In the genomic region with DNA sequence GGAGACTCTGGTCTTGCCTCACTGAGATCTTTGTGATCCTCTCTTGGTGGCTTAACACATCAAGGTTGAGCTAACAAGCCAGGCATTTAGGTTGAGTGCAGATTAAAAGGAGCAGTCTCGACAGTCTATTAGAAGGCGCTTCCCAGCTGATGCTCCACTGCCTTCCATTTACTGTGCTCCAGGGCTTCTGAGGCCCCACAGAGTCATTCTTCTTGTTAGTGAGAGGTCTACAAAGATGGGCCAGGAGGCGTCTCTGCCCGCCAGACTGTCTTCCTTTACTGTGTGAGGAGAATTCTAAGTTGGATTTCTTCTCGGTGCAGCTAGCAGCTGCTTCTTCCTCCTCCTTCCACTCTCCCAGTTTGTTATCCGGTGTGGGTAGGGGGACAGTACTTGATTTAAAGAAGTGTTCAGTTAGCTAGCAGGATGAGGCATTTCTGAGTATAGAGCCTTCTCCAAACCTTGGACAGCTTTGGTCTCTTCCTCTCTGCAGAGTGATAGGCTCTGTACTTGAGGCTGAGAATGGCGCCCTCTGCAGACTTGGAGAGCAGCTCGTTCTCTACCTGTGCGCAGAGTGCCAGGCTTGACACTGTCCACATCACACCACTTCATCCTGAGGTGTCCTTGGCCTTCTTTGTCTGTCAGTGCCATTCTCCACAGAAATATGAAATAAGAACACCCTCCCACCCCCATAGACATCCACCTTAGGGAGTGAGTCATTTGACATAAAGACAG, we compare ENCODE assay signal across 13 mouse cellular contexts. TPM values are rescaled to one million over a fixed set of nuclear protein-coding genes. Genes with fewer than 3 reads are reported as not detected.
DNase-seq lines count a peak whose midpoint lies in the region; ATAC-seq and TF ChIP-seq lines count a peak whose summit lies in the region.
"Had no signal": no experiment of that assay in that cellular context is flagged by ENCODE, and none has a peak within 500 bp of the region (broad histone marks: within the 10 kb centered on the region; RNA-seq: fewer than 3 reads in every experiment).

No protein-coding gene starts in this region.

- no peak overlapping the region for H3K4me3 ChIP-seq in liver, adult 2 months (ENCODE audit: insufficient read depth, low read depth, low read length)
- H3K4me3 ChIP-seq in liver, embryonic 11.5 days (ENCODE audit: low read depth, low read length), result no peak overlapping the region
- no peak overlapping the region for H3K4me3 ChIP-seq in ES-Bruce4 (ENCODE audit: low read depth, low read length)
- H3K4me3 ChIP-seq in hindbrain, postnatal 0 days (ENCODE audit: low read length), result no peak overlapping the region
- H3K4me3 ChIP-seq: embryonic facial prominence, embryonic 12.5 days; stomach, embryonic 15.5 days had no signal

- 0 out of 2 replicates have a peak, but pooled peaks cover 2% of the 10 kb centered on the region for H3K36me3 ChIP-seq in liver, adult 2 months (ENCODE audit: control insufficient read depth, insufficient read depth, low read length)
- H3K36me3 ChIP-seq in liver, embryonic 11.5 days (ENCODE audit: control insufficient read depth, insufficient read depth, low read length), result no peaks in the 10 kb centered on the region
- no peaks in the 10 kb centered on the region for H3K36me3 ChIP-seq in ES-Bruce4 (ENCODE audit: control insufficient read depth, insufficient read depth, low read length, poor library complexity, severe bottlenecking)
- H3K36me3 ChIP-seq in hindbrain, postnatal 0 days (ENCODE audit: insufficient read depth, low read length), result no peaks in the 10 kb centered on the region
- H3K36me3 ChIP-seq: embryonic facial prominence, embryonic 12.5 days; stomach, embryonic 15.5 days had no signal

- no peak for ATAC-seq in liver, embryonic 11.5 days (replicated peaks; ENCODE audit: low FRiP score)
- 0 out of 2 replicates have a peak, but pooled peaks have one; percentile 64 for ATAC-seq in hindbrain, postnatal 0 days

- WGBS in liver, adult 2 months, result 89% methylated on average over 9 of the region's 9 CpGs
- 67% methylated on average over 9 of the region's 9 CpGs for WGBS in liver, embryonic 11.5 days
- WGBS in hindbrain, postnatal 0 days, result 44% methylated on average over 9 of the region's 9 CpGs

- H3K4me2 ChIP-seq in liver, embryonic 11.5 days, result no peak overlapping the region
- H3K4me2 ChIP-seq in hindbrain, postnatal 0 days (ENCODE audit: low read depth, low read length), result no peak overlapping the region
- H3K4me2 ChIP-seq: embryonic facial prominence, embryonic 12.5 days; stomach, embryonic 15.5 days had no signal

- H3K27ac ChIP-seq in liver, adult 2 months (replicated peaks; ENCODE audit: insufficient read depth, low read depth, low read length), result no peak overlapping the region
- no peak overlapping the region for H3K27ac ChIP-seq in liver, embryonic 11.5 days (ENCODE audit: low read depth, low read length)
- no peak overlapping the region for H3K27ac ChIP-seq in ES-Bruce4 (ENCODE audit: insufficient read depth, low read length)
- no peak overlapping the region for H3K27ac ChIP-seq in hindbrain, postnatal 0 days
- H3K27ac ChIP-seq: embryonic facial prominence, embryonic 12.5 days; stomach, embryonic 15.5 days had no signal

- DNase-seq in embryo, embryonic 11 days, result peak; percentile 22
- no peak for DNase-seq in embryo, embryonic 10.5 days (ENCODE audit: low spot score)
- DNase-seq in liver, adult 2 months (ENCODE audit: extremely low read depth, low read depth, low spot score), result no peak
- no peak for DNase-seq in liver, embryonic 11.5 days (ENCODE audit: low spot score)
- peak; percentile 46 for DNase-seq in hindbrain, postnatal 0 days (ENCODE audit: low spot score)
- DNase-seq in urinary bladder, postnatal 4 days (ENCODE audit: low spot score in 2 of 2), result no peak
- no peak for DNase-seq in T-cell, adult 2 months (ENCODE audit: low spot score)
- DNase-seq: gastrocnemius, postnatal 36 days; lung, postnatal 36 days had no signal

- no peak overlapping the region for H3K9ac ChIP-seq in liver, adult 2 months (ENCODE audit: low read depth, low read length)
- H3K9ac ChIP-seq in liver, embryonic 11.5 days (ENCODE audit: low read depth, low read length), result no peak overlapping the region
- no peak overlapping the region for H3K9ac ChIP-seq in ES-Bruce4 (ENCODE audit: low read depth, poor library complexity, severe bottlenecking)
- H3K9ac ChIP-seq in hindbrain, postnatal 0 days (replicated peaks; ENCODE audit: low read length), result no peak overlapping the region
- H3K9ac ChIP-seq: embryonic facial prominence, embryonic 12.5 days; stomach, embryonic 15.5 days had no signal

- H3K79me2 ChIP-seq in liver, adult 2 months (ENCODE audit: control insufficient read depth, insufficient read depth, low read length), result peaks cover 41% of the 10 kb centered on the region; the same call in 1 of the 2 replicates

- peaks cover 11% of the 10 kb centered on the region for H3K4me1 ChIP-seq in liver, adult 2 months (ENCODE audit: control insufficient read depth, insufficient read depth, low read length)
- 0 out of 2 replicates have a peak, but pooled peaks cover 4% of the 10 kb centered on the region for H3K4me1 ChIP-seq in liver, embryonic 11.5 days (replicated peaks; ENCODE audit: control insufficient read depth, insufficient read depth, low read length)
- H3K4me1 ChIP-seq in ES-Bruce4 (ENCODE audit: control insufficient read depth, insufficient read depth, low read length), result no peaks in the 10 kb centered on the region
- peaks cover 16% of the 10 kb centered on the region for H3K4me1 ChIP-seq in hindbrain, postnatal 0 days (ENCODE audit: insufficient read depth, low read length)
- H3K4me1 ChIP-seq: embryonic facial prominence, embryonic 12.5 days had no signal

- H3K27me3 ChIP-seq in liver, adult 2 months (ENCODE audit: control insufficient read depth, insufficient read depth, low read length), result no peaks in the 10 kb centered on the region
- H3K27me3 ChIP-seq in liver, embryonic 11.5 days (replicated peaks; ENCODE audit: control insufficient read depth, insufficient read depth, low read length), result no peaks in the 10 kb centered on the region
- H3K27me3 ChIP-seq in ES-Bruce4 (ENCODE audit: control insufficient read depth, insufficient read depth, low read length, poor library complexity, severe bottlenecking), result no peaks in the 10 kb centered on the region
- H3K27me3 ChIP-seq in hindbrain, postnatal 0 days (ENCODE audit: insufficient read depth, low read length), result no peaks in the 10 kb centered on the region
- H3K27me3 ChIP-seq: embryonic facial prominence, embryonic 12.5 days; stomach, embryonic 15.5 days had no signal

- TF ChIP-seq POLR2A in liver, adult 2 months (IDR thresholded peaks at IDR 0.05; ENCODE audit: extremely low read depth, insufficient read depth, low read length), result no peak
- TF ChIP-seq POLR2A in ES-Bruce4 (IDR thresholded peaks at IDR 0.05; ENCODE audit: insufficient read depth, low read length), result no peak

- peak; percentile 58 for TF ChIP-seq CTCF in liver, adult 2 months (IDR thresholded peaks at IDR 0.05; ENCODE audit: low read depth, low read length)
- TF ChIP-seq CTCF in ES-Bruce4 (IDR thresholded peaks at IDR 0.05; ENCODE audit: low read depth, low read length), result peak; percentile 71
- peak; percentile 53 for TF ChIP-seq CTCF in hindbrain, postnatal 0 days (IDR thresholded peaks at IDR 0.05; ENCODE audit: low read depth)

- no peak for TF ChIP-seq EP300 in ES-Bruce4 (IDR thresholded peaks at IDR 0.05; ENCODE audit: insufficient read depth, low read depth, low read length)

- no peaks in the 10 kb centered on the region for H3K9me3 ChIP-seq in liver, embryonic 11.5 days (ENCODE audit: control insufficient read depth, low read length)
- no peaks in the 10 kb centered on the region for H3K9me3 ChIP-seq in ES-Bruce4 (replicated peaks; ENCODE audit: control insufficient read depth, insufficient read depth, low read length, poor library complexity, severe bottlenecking)
- H3K9me3 ChIP-seq in hindbrain, postnatal 0 days (ENCODE audit: low read length), result no peaks in the 10 kb centered on the region
- H3K9me3 ChIP-seq: embryonic facial prominence, embryonic 12.5 days; G1E; stomach, embryonic 15.5 days had no signal

RNA-seq across cellular contexts. Expression of gene Med27, which starts 57.3 kb away (rescaled TPM):
- 5.7 and 5.9 TPM in 2 replicates for total RNA-seq in liver, adult 2 months (2014; rRNA removed)
- polyA plus RNA-seq in liver, adult 2 months (2012; rRNA removed), result 13.2 and 13.5 TPM in 2 replicates
- 42.8 and 45.9 TPM in 2 replicates for polyA plus RNA-seq in liver, embryonic 11.5 days (2014; fragmentation: Nextera tagmentation; extraction: Ambion mirVana)
- polyA plus RNA-seq in ES-Bruce4 (2011; ENCODE audit: insufficient read depth, insufficient read length, low read depth, missing spikeins), result 20.3 and 21.4 TPM in 2 replicates
- 67.9 and 70.3 TPM in 2 replicates for total RNA-seq in hindbrain, postnatal 0 days (2014; rRNA removed)
- 58.8 and 60.7 TPM in 2 replicates for polyA plus RNA-seq in hindbrain, postnatal 0 days (2015; fragmentation: Nextera tagmentation; extraction: Ambion mirVana)

Comparison
In these comparisons a context has a peak if more than half of its experiments do, and no peak if none do; other contexts are left out.
1. DNase-seq: peak in embryo, embryonic 11 days (single experiment) and hindbrain, postnatal 0 days (single experiment); none in embryo, embryonic 10.5 days (single experiment), liver, adult 2 months (single experiment), liver, embryonic 11.5 days (single experiment), urinary bladder, postnatal 4 days (0 of 2) and T-cell, adult 2 months (single experiment).
2. Peak in every context shown above with its lines, with median percentiles within 50 percentile points of each other: CTCF ChIP-seq.